Mouse (Mus musculus) liver, embryonic 13.5 days (tissue): ENCODE results near the gene Mtmr2. TPM values are rescaled to one million over a fixed set of nuclear protein-coding genes. Genes with fewer than 3 reads are reported as not detected.

Experiments
- ATAC-seq: fragments of 200-750 bp; cut with Nextera tagmentation; 2 replicates; pipeline ENCODE4 v1.8.0; 2017; ENCODE audit warnings: low read depth, mild to moderate bottlenecking, moderate number of reproducible peaks, moderate library complexity
- DNase-seq: peaks from one replicate; pipeline ENCODE4 v3.0.0; 2022
- H3K27ac ChIP-seq: fragments of 300-500 bp; sonication (generic); 2 replicates; pipeline ENCODE4 v1.5.1; 2015; ENCODE audit warnings: moderate library complexity, mild to moderate bottlenecking, inconsistent platforms
- H3K27me3 ChIP-seq: fragments of 300-500 bp; sonication (generic); 2 replicates; pipeline ENCODE4 v1.6.1; 2015; ENCODE audit warnings: mild to moderate bottlenecking, inconsistent platforms
- H3K36me3 ChIP-seq: fragments of 300-500 bp; sonication (generic); 2 replicates; pipeline ENCODE4 v1.6.1; 2015; ENCODE audit warnings: mild to moderate bottlenecking, inconsistent platforms
- H3K4me1 ChIP-seq: fragments of 300-500 bp; sonication (generic); replicated peaks from 2 replicates; pipeline ENCODE4 v1.6.1; 2015; ENCODE audit warnings: inconsistent platforms
- H3K4me2 ChIP-seq: fragments of 300-500 bp; sonication (generic); 2 replicates; pipeline ENCODE4 v1.6.1; 2015; ENCODE audit warnings: inconsistent platforms, mild to moderate bottlenecking, moderate library complexity
- H3K4me3 ChIP-seq: fragments of 300-500 bp; sonication (generic); replicated peaks from 2 replicates; pipeline ENCODE4 v1.5.1; 2015; ENCODE audit warnings: mild to moderate bottlenecking, inconsistent platforms
- H3K9ac ChIP-seq: fragments of 300-500 bp; sonication (generic); 2 replicates; pipeline ENCODE4 v1.6.1; 2015; ENCODE audit warnings: mild to moderate bottlenecking, inconsistent platforms
- H3K9me3 ChIP-seq: fragments of 300-500 bp; sonication (generic); replicated peaks from 2 replicates; pipeline ENCODE4 v1.6.1; 2016; ENCODE audit warnings: inconsistent platforms
- WGBS: fragments of 180-500 bp; shearing (Covaris S2); methylation state at CpG from one replicate; pipeline ENCODE4 v1.1.7; 2015; ENCODE audit not compliant: insufficient replicate concordance; 5-methylcytosine and 5-hydroxymethylcytosine counted together
- polyA plus RNA-seq: library from polyadenylated mRNA; unstranded; fragments of >200 nt; fragmentation: Nextera tagmentation; extraction: Ambion mirVana; gene quantifications from 2 replicates; pipeline ENCODE4 v1.2.1, GENCODE M21; 2015

Gene Mtmr2
- polyA plus RNA-seq, 1 experiment from 2014 or later, result 22.8 TPM

DNA sequence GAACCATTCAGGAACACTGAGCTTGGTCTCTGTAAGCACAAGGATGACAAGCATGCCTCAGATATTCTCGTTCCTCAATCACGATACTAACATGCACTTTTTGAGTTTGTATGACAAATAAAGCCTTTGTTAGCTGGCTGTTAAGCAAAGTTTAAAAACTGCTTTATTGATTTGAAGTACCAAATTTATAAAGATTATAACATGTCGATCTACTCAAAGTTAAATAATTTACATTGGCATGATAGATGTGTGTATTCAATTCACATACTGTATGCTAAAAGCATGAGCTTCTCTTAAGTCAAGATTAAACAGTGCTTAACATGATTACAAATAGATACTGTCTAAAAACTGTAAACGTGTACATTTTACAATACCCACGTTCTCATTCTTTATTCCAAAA is 59.4 kb downstream of the Mtmr2 start:
- ATAC-seq, result no peak
- H3K9me3 ChIP-seq, result no peaks in the 10 kb centered on the region
- H3K4me2 ChIP-seq, result no peak overlapping the region
- 85% methylated on average over 5 of the region's 5 CpGs for WGBS
- H3K9ac ChIP-seq, result no peak overlapping the region
- no peaks in the 10 kb centered on the region for H3K4me1 ChIP-seq
- no peaks in the 10 kb centered on the region for H3K27me3 ChIP-seq
- no peak for DNase-seq
- H3K27ac ChIP-seq, result no peak overlapping the region
- peaks cover 84% of the 10 kb centered on the region for H3K36me3 ChIP-seq
- H3K4me3 ChIP-seq, result no peak overlapping the region

DNA sequence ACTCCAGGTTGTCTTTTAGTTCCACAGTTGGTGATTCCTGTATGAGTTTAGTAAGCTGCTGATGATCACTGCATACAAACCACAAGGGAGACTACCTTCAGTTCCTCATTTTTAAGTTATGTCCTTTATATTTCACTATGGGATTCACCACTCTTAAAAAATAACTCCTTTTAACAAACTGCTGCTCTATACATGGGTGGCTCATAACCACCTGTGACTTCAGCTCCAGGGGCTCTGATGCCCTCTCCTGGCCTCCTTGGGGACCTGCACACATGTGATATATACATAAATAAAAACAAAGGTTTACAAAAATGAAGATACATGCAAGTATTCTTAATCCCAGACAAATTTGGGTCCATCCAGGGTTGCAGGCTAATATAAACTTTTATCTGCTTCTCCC is 61.7 kb downstream of the Mtmr2 start:
- Histone ChIP-seq H3K4me2 (no peak overlapping the region), H3K36me3 (peaks cover 86% of the 10 kb centered on the region), H3K9ac (no peak overlapping the region), H3K27ac (no peak overlapping the region), H3K4me1 (no peaks in the 10 kb centered on the region), H3K4me3 (no peak overlapping the region), H3K27me3 (no peaks in the 10 kb centered on the region), H3K9me3 (no peaks in the 10 kb centered on the region)
- DNase-seq (no peak), ATAC-seq (no peak)

DNA sequence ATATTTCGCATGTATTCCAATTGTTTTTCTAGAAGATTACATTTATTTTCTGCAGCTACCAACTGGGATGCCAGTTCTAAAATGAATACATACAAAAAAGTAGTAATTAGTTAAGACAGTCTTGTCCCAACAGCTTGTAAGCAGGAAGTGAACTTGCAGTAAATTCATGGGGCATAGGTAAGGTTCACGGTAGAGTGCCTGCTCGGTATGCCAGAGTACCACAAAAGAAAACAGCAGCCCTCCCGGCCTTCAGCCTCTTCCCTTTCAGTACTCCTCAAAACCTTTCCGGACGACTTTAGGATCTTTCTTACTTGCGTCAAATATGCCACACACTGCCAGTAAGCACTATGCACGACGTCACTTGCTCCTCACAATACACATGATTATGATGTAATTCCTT is 70.2 kb downstream of the Mtmr2 start:
- peaks cover 85% of the 10 kb centered on the region for H3K36me3 ChIP-seq
- H3K4me2 ChIP-seq, result no peak overlapping the region
- WGBS, result 88% methylated on average over 9 of the region's 9 CpGs
- H3K4me1 ChIP-seq, result peaks cover 6% of the 10 kb centered on the region
- no peak overlapping the region for H3K27ac ChIP-seq
- H3K27me3 ChIP-seq, result no peaks in the 10 kb centered on the region
- no peak for DNase-seq
- H3K9me3 ChIP-seq, result no peaks in the 10 kb centered on the region
- ATAC-seq, result no peak
- H3K9ac ChIP-seq, result no peak overlapping the region
- no peak overlapping the region for H3K4me3 ChIP-seq

DNA sequence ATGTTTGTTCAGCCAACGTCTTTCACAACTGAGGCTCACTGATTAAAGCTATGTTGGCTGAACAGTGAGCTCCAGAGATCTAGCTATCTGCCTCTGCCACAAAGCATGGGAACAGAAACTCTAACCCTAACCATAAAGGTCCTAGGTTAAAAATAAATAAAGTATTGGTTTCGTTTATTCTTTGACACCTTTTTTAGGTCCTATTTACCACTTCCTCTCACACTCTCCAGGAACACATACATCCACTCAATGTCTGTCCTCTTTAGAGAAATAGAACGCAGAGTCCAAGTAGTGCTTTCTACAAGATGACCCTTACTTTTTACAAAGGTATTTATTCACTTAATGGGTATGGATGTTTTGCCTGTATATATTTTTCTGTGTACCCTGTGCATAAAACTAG is 72.6 kb downstream of the Mtmr2 start:
- peaks cover 25% of the 10 kb centered on the region for H3K4me1 ChIP-seq
- no peaks in the 10 kb centered on the region for H3K27me3 ChIP-seq
- WGBS, result 85% methylated on average over 3 of the region's 3 CpGs
- DNase-seq, result no peak
- H3K4me3 ChIP-seq, result no peak overlapping the region
- no peak overlapping the region for H3K27ac ChIP-seq
- H3K4me2 ChIP-seq, result no peak overlapping the region
- peaks cover 74% of the 10 kb centered on the region for H3K36me3 ChIP-seq
- H3K9ac ChIP-seq, result no peak overlapping the region
- H3K9me3 ChIP-seq, result no peaks in the 10 kb centered on the region
- no peak for ATAC-seq

DNA sequence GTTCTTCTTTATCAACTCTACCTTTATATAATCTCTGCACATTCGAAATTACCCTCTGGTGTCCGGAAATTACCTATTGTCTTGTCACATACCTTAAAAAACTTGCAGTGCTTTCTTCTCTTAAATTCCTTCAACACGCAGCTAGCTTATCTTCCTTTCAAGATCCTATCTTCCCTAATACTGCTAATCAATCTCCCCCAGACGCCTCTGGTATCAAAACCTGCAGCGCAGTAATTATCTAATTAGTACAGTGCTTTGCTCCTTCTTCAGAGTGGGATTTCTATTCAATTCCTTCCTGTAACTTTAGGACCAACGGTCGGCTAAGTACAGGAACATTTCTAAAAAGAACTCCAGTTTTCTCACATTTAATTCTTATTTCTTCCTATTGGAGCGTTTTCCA is 77.7 kb downstream of the Mtmr2 start:
- DNase-seq (peak; percentile 48), ATAC-seq (no peak)
- Histone ChIP-seq H3K4me2 (peak overlapping the region; percentile 82), H3K27ac (peak overlapping the region; percentile 98), H3K4me1 (peaks cover 32% of the 10 kb centered on the region), H3K27me3 (no peaks in the 10 kb centered on the region), H3K36me3 (peaks cover 36% of the 10 kb centered on the region), H3K4me3 (peak overlapping the region; percentile 92), H3K9me3 (no peaks in the 10 kb centered on the region), H3K9ac (peak overlapping the region; percentile 97)
- 3% methylated on average over 8 of the region's 8 CpGs for WGBS

DNA sequence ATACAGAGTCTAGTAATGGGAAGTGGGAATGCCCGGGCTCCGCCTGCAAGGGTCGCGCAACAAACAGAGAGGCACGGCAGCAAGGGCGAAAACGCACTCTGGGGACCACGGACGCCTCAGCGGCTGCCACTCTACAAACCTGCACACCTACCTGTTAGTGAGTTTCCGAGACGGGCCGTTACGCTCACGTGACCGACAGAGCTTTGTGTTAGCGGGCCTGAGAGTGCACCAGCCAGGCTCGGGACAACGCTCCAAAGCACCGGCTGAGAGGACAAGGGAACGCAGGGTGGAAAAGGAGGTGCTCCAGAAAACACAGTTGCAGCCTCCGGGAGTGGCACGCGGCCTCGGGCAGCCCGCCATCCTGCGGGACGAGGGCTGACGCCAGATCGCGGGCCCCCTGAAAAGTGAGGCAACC is 78.2 kb downstream of the Mtmr2 start:
- H3K4me1 ChIP-seq, result peaks cover 32% of the 10 kb centered on the region
- peak; percentile 15 for ATAC-seq
- peak; percentile 61 for DNase-seq
- peak overlapping the region; percentile 92 for H3K4me3 ChIP-seq
- H3K27ac ChIP-seq, result peak overlapping the region; percentile 98
- H3K36me3 ChIP-seq, result peaks cover 36% of the 10 kb centered on the region
- H3K9ac ChIP-seq, result peak overlapping the region; percentile 97
- no peaks in the 10 kb centered on the region for H3K9me3 ChIP-seq
- H3K4me2 ChIP-seq, result peak overlapping the region; percentile 82
- under 1% methylated on average over 31 of the region's 31 CpGs for WGBS
- no peaks in the 10 kb centered on the region for H3K27me3 ChIP-seq

DNA sequence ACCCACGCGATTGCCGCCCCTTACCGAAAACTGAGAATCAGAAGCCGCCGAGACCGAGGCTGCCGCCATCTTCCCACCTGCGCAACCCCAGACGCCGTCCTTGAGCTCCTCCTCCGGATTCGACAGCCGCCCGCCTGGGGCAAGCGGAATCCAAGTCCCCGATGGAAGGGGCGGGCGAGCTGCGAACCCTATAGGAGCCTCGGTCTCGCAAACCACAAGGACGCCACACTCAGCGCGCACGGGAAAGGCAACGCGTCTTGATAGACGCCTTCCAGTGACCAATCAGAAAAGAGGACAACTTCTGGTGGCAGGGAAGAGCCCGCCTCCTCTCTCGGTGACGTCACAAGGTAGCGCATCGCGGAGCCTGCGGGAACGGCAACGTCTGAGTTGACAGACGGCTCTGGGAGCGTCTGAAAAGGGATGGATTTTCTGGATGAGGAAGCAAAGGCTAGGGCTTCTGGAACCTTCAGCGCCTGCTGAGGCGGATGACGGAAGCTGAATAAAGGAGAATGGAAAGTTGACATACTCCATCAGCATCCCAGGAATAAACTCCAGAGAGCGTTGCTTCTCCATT is 78.7 kb downstream of the Mtmr2 start, which contains the start of gene Cep57:
Gene Cep57 (minus strand): TSS at position 276 of the 574 bp plus-strand sequence.
- Histone ChIP-seq H3K4me1 (peaks cover 32% of the 10 kb centered on the region), H3K36me3 (peaks cover 38% of the 10 kb centered on the region), H3K9me3 (no peaks in the 10 kb centered on the region), H3K27ac (peak within 1 kb of the TSS; percentile 98), H3K9ac (peak within 1 kb of the TSS; percentile 97), H3K27me3 (no peaks in the 10 kb centered on the region), H3K4me2 (peak within 1 kb of the TSS; percentile 82), H3K4me3 (peak within 1 kb of the TSS; percentile 92)
- WGBS, result under 1% methylated on average over 44 of the region's 44 CpGs
- ATAC-seq (peak; percentile 83), DNase-seq (peak; percentile 93)

DNA sequence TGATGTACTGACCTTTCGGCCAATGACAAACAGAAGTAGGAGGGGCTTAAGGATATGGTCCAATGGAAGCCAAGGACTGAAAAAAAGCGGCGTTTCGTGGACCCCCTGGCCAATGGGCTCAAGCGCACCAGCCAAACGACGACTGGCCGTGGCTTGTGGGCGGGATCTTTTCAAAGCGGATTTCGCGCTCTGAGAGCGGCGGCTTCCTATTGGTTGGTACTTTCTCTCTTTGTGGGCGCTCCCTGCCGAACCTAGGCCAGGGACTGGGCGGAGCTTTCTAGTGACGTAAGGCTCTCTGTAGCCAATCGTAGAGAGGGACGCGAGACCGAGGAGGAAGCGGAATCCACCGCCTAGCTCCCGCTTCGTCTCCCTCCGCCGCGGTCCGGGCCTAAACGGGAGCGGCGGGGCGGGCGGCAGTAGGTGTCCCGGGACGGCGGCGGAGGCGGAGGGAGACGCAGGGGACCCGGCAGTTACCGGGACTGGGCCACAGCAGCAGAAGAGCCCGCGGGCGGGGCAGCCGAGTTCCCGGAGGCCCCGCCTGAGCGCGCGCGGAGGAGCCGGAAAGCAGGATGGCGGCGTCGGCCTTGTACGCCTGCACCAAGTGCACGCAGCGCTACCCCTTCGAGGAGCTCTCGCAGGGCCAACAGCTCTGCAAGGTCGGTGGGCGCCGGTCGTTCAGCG is 79.3 kb downstream of the Mtmr2 start, which contains the start of gene Fam76b:
Gene Fam76b (plus strand): TSS at position 311 of the 681 bp plus-strand sequence.
- H3K9ac ChIP-seq, result peak within 1 kb of the TSS; percentile 97
- H3K27me3 ChIP-seq, result no peaks in the 10 kb centered on the region
- H3K4me1 ChIP-seq, result peaks cover 29% of the 10 kb centered on the region
- H3K4me2 ChIP-seq, result peak within 1 kb of the TSS; percentile 82
- under 1% methylated on average over 67 of the region's 67 CpGs for WGBS
- H3K27ac ChIP-seq, result peak within 1 kb of the TSS; percentile 98
- peak; percentile 87 for ATAC-seq
- peaks cover 38% of the 10 kb centered on the region for H3K36me3 ChIP-seq
- H3K9me3 ChIP-seq, result no peaks in the 10 kb centered on the region
- peak; percentile 99 for DNase-seq
- H3K4me3 ChIP-seq, result peak within 1 kb of the TSS; percentile 92

DNA sequence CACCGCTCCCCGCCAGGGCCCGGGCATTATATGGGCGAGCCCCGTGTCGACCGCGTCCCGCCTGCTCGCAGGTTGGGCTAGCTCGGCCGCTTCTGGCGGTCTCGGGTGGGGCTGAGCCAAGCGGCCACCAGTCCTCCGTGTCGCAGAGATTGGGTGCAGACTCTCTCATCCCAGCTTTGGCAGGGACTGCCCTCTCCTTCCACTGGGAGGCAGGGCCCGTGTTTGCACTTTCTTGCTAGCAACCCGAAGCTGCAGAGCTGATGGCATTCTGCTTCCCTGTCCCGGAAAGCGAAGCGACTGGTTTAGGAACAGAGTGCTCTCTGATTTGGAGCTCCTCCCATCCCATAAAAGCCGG is 79.9 kb downstream of the Mtmr2 start:
- under 1% methylated on average over 23 of the region's 23 CpGs for WGBS
- Histone ChIP-seq H3K9me3 (no peaks in the 10 kb centered on the region), H3K4me3 (peak overlapping the region; percentile 92), H3K9ac (peak overlapping the region; percentile 97), H3K27me3 (no peaks in the 10 kb centered on the region), H3K36me3 (peaks cover 39% of the 10 kb centered on the region), H3K27ac (peak overlapping the region; percentile 91), H3K4me2 (peak overlapping the region; percentile 82), H3K4me1 (peaks cover 26% of the 10 kb centered on the region)
- DNase-seq (no peak), ATAC-seq (peak; percentile 22)

DNA sequence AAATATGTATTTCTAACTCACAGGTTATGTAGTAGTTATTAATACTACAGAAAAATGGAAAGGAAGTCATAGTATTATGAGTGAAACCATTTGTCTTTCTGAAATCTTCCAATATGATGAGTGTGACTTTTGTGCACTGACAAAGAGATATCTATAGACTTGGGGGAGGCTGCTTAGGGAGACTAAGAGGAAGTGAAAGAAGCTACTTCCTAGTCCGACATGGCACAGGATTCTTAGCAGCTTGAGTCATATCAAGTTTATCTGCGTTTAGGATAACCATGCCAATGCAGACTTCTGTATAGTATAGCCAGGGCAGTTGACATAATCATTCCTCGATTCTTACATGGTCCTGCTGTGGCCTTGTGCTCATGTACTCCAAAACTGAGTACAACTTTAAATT is 87.0 kb downstream of the Mtmr2 start:
- DNase-seq (no peak), ATAC-seq (no peak)
- H3K9ac ChIP-seq, result no peak overlapping the region
- H3K4me2 ChIP-seq, result no peak overlapping the region
- no peak overlapping the region for H3K27ac ChIP-seq
- 0 out of 2 replicates have a peak, but pooled peaks cover 3% of the 10 kb centered on the region for H3K4me1 ChIP-seq
- no peaks in the 10 kb centered on the region for H3K9me3 ChIP-seq
- no peaks in the 10 kb centered on the region for H3K27me3 ChIP-seq
- WGBS, result 66% methylated on average over 3 of the region's 3 CpGs
- no peak overlapping the region for H3K4me3 ChIP-seq
- peaks cover 86% of the 10 kb centered on the region for H3K36me3 ChIP-seq

DNA sequence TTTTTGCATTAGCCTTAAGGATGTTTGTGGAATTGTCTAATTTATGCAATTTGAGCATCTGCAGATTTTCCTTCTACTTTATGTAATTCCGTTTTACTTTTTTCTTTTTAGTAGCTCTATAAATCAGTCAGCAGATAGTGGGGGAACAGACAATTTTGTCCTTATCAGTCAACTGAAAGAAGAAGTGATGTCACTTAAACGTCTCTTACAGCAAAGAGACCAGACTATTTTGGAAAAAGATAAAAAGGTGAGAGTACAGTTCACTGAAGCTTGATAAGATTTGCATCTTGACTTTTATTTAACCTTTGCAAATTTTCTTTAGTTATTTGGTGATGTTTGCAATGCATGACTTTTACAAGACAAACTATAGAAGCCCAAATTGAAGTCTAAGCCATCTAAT is 88.5 kb downstream of the Mtmr2 start:
- Histone ChIP-seq H3K4me1 (0 out of 2 replicates have a peak, but pooled peaks cover 3% of the 10 kb centered on the region), H3K36me3 (peaks cover 88% of the 10 kb centered on the region), H3K9ac (no peak overlapping the region), H3K27me3 (no peaks in the 10 kb centered on the region), H3K4me2 (no peak overlapping the region), H3K4me3 (no peak overlapping the region), H3K27ac (no peak overlapping the region), H3K9me3 (no peaks in the 10 kb centered on the region)
- DNase-seq (no peak), ATAC-seq (no peak)
- 43% methylated on average over 2 of the region's 2 CpGs for WGBS

DNA sequence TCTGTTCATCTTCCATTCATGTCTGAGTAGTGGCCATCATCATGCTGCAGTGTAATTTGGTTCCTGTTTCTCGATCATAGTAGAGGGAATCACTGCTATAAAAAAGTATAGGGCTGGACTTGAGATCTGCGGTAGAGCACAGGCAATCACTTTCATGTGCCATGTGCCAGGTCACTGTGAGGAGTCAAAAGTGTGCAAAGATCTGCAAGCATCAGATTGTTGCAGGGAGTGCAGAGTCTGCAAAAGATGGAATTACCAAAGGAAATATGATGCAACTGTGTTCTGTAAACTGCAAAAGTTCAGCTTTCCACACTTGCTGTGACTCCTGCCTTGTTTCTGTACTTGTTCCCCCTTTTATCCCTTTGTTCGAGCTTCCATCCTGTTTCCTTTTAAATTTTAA is 99.4 kb downstream of the Mtmr2 start:
- no peak for ATAC-seq
- Histone ChIP-seq H3K9ac (no peak overlapping the region), H3K27me3 (no peaks in the 10 kb centered on the region), H3K4me3 (no peak overlapping the region), H3K36me3 (peaks cover 28% of the 10 kb centered on the region), H3K4me2 (no peak overlapping the region), H3K27ac (no peak overlapping the region), H3K4me1 (no peaks in the 10 kb centered on the region), H3K9me3 (no peaks in the 10 kb centered on the region)
- WGBS, result 72% methylated on average over 3 of the region's 3 CpGs
- no peak for DNase-seq
